Comparison of ENCODE assay signal across 8 mouse cellular contexts in genomic region chr1:178600851-178601569, GRCm38 (mm10).
A peak's percentile ranks its signal among the peaks of the same experiment; 100 is the strongest.
DNase-seq lines count a peak whose midpoint lies in the region; TF ChIP-seq lines count a peak whose summit lies in the region.

No protein-coding gene starts in this region.

- H3K27ac ChIP-seq in left cerebral cortex, adult 2 months: no peak overlapping the region

- H3K4me3 ChIP-seq in left cerebral cortex, adult 2 months: no peak overlapping the region

- no peak for TF ChIP-seq CTCF in left cerebral cortex, adult 2 months (IDR thresholded peaks at IDR 0.05)

- intact Hi-C loops in left cerebral cortex, adult 2 months (cut with DNase I): no loop called here

- DNase-seq in heart, adult 11 months: peak; percentile 90
- no peak for DNase-seq in heart, adult 8-10 months (ENCODE audit: low spot score)
- DNase-seq in urinary bladder, adult 2 months (ENCODE audit: low spot score): peak; percentile 25
- no peak for DNase-seq in urinary bladder, postnatal 4 days (ENCODE audit: low spot score in 2 of 2)
- peak; percentile 44 to 56 for DNase-seq in kidney, postnatal 4 days
- DNase-seq in frontal cortex, postnatal 10 days (ENCODE audit: low spot score in 2 of 2): no peak
- no peak for DNase-seq in frontal cortex, adult 2 months (ENCODE audit: extremely low spot score in 1 of 2, low spot score in 1 of 2)
- DNase-seq in left cerebral cortex, adult 2 months (ENCODE audit: extremely low spot score in 1 of 2, low spot score in 2 of 2): no peak

Comparison
In these comparisons a context has a peak if more than half of its experiments do, and no peak if none do; other contexts are left out.
1. DNase-seq: peak in heart, adult 11 months (single experiment), urinary bladder, adult 2 months (single experiment) and kidney, postnatal 4 days (2 of 2); none in heart, adult 8-10 months (single experiment), urinary bladder, postnatal 4 days (0 of 2), frontal cortex, postnatal 10 days (0 of 2), frontal cortex, adult 2 months (0 of 2) and left cerebral cortex, adult 2 months (0 of 2).